Mouse (Mus musculus) heart, embryonic 13.5 days (tissue): ENCODE measurements around the gene Trmt10a. TPM values are rescaled to one million over a fixed set of nuclear protein-coding genes. Genes with fewer than 3 reads are reported as not detected.

Source experiments
- ATAC-seq: fragments of 200-750 bp; cut with Nextera tagmentation; 2 replicates; pipeline ENCODE4 v1.8.0; 2017; ENCODE audit warnings: moderate TSS enrichment; ENCODE audit not compliant: insufficient number of reproducible peaks, low FRiP score, low TSS enrichment; ENCODE audit errors: extremely low read depth
- H3K27ac ChIP-seq: fragments of 300-500 bp; sonication (generic); replicated peaks from 2 replicates; pipeline ENCODE4 v1.5.1; 2015; ENCODE audit warnings: moderate library complexity, mild to moderate bottlenecking, inconsistent platforms
- H3K27me3 ChIP-seq: fragments of 300-500 bp; sonication (generic); replicated peaks from 2 replicates; pipeline ENCODE4 v1.6.1; 2015; ENCODE audit warnings: mild to moderate bottlenecking, inconsistent platforms
- H3K36me3 ChIP-seq: fragments of 300-500 bp; sonication (generic); 2 replicates; pipeline ENCODE4 v1.6.1; 2015; ENCODE audit warnings: mild to moderate bottlenecking, inconsistent platforms
- H3K4me1 ChIP-seq: fragments of 300-500 bp; sonication (generic); 2 replicates; pipeline ENCODE4 v1.6.1; 2015; ENCODE audit warnings: inconsistent platforms
- H3K4me2 ChIP-seq: fragments of 300-500 bp; sonication (generic); 2 replicates; pipeline ENCODE4 v1.6.1; 2015; ENCODE audit warnings: inconsistent platforms, mild to moderate bottlenecking, moderate library complexity
- H3K4me3 ChIP-seq: fragments of 300-500 bp; sonication (generic); 2 replicates; pipeline ENCODE4 v1.5.1; 2015; ENCODE audit warnings: moderate library complexity, mild to moderate bottlenecking, inconsistent platforms
- H3K9ac ChIP-seq: fragments of 300-500 bp; sonication (generic); 2 replicates; pipeline ENCODE4 v1.6.1; 2015; ENCODE audit warnings: inconsistent platforms, mild to moderate bottlenecking, moderate library complexity
- H3K9me3 ChIP-seq: fragments of 300-500 bp; sonication (generic); 2 replicates; pipeline ENCODE4 v1.6.1; 2016; ENCODE audit warnings: inconsistent platforms
- WGBS: fragments of 180-500 bp; shearing (Covaris S2); methylation state at CpG from one replicate; pipeline ENCODE4 v1.1.7; 2015; ENCODE audit warnings: mixed read lengths; 5-methylcytosine and 5-hydroxymethylcytosine counted together
- polyA plus RNA-seq: library from polyadenylated mRNA; unstranded; fragments of >200 nt; fragmentation: Nextera tagmentation; extraction: Ambion mirVana; gene quantifications from 2 replicates; pipeline ENCODE4 v1.2.1, GENCODE M21; 2015

Gene Trmt10a
- polyA plus RNA-seq, 1 experiment from 2014 or later: 8.5 TPM

GRCm38 (mm10) chr3:138173291-138173690 lies 30.0 kb downstream of the Trmt10a start:
- WGBS: 70% methylated on average over 10 of the region's 10 CpGs
- no peaks in the 10 kb centered on the region for H3K4me1 ChIP-seq
- no peaks in the 10 kb centered on the region for H3K36me3 ChIP-seq
- no peak for ATAC-seq
- H3K9me3 ChIP-seq: peaks cover 3% of the 10 kb centered on the region; the same call in 1 of the 2 replicates
- no peak overlapping the region for H3K4me2 ChIP-seq
- H3K9ac ChIP-seq: no peak overlapping the region
- no peak overlapping the region for H3K4me3 ChIP-seq
- no peak overlapping the region for H3K27ac ChIP-seq
- H3K27me3 ChIP-seq: no peaks in the 10 kb centered on the region

- Histone ChIP-seq H3K4me1 (no peaks in the 10 kb centered on the region), H3K4me2 (no peak overlapping the region), H3K9me3 (peaks cover 3% of the 10 kb centered on the region; the same call in 1 of the 2 replicates), H3K27me3 (no peaks in the 10 kb centered on the region), H3K4me3 (no peak overlapping the region), H3K27ac (no peak overlapping the region), H3K9ac (no peak overlapping the region), H3K36me3 (no peaks in the 10 kb centered on the region)
- 68% methylated on average over 6 of the region's 6 CpGs for WGBS
- ATAC-seq: no peak
Observed at GRCm38 (mm10) chr3:138175551-138175950, 32.3 kb downstream of the Trmt10a start.

GRCm38 (mm10) chr3:138182019-138182418 lies 38.8 kb downstream of the Trmt10a start:
- Histone ChIP-seq H3K27me3 (no peaks in the 10 kb centered on the region), H3K36me3 (no peaks in the 10 kb centered on the region), H3K9me3 (no peaks in the 10 kb centered on the region), H3K4me2 (no peak overlapping the region), H3K4me3 (no peak overlapping the region), H3K4me1 (no peaks in the 10 kb centered on the region), H3K9ac (no peak overlapping the region), H3K27ac (no peak overlapping the region)
- no peak for ATAC-seq
- WGBS: 66% methylated on average over 2 of the region's 2 CpGs

GRCm38 (mm10) chr3:138183371-138183770 lies 40.1 kb downstream of the Trmt10a start:
- Histone ChIP-seq H3K4me1 (no peaks in the 10 kb centered on the region), H3K9me3 (no peaks in the 10 kb centered on the region), H3K9ac (no peak overlapping the region), H3K27ac (no peak overlapping the region), H3K36me3 (no peaks in the 10 kb centered on the region), H3K27me3 (no peaks in the 10 kb centered on the region), H3K4me3 (no peak overlapping the region), H3K4me2 (no peak overlapping the region)
- ATAC-seq: no peak
- 80% methylated on average over 7 of the region's 7 CpGs for WGBS

GRCm38 (mm10) chr3:138185290-138185689 lies 42.0 kb downstream of the Trmt10a start:
- WGBS: 48% methylated on average over 4 of the region's 4 CpGs
- H3K27ac ChIP-seq: no peak overlapping the region
- ATAC-seq: no peak

GRCm38 (mm10) chr3:138185995-138186930 lies 43.0 kb downstream of the Trmt10a start:
- Histone ChIP-seq H3K4me1 (no peaks in the 10 kb centered on the region), H3K4me3 (no peak overlapping the region), H3K27me3 (no peaks in the 10 kb centered on the region), H3K4me2 (no peak overlapping the region), H3K9ac (no peak overlapping the region), H3K9me3 (no peaks in the 10 kb centered on the region), H3K27ac (no peak overlapping the region), H3K36me3 (no peaks in the 10 kb centered on the region)
- WGBS: 88% methylated on average over 26 of the region's 26 CpGs
- ATAC-seq: no peak

More at GRCm38 (mm10) chr3:138185290-138185689, 42.0 kb downstream of the Trmt10a start:
- no peaks in the 10 kb centered on the region for H3K36me3 ChIP-seq
- H3K4me3 ChIP-seq: no peak overlapping the region
- H3K27me3 ChIP-seq: no peaks in the 10 kb centered on the region
- no peak overlapping the region for H3K9ac ChIP-seq
- no peak overlapping the region for H3K4me2 ChIP-seq
- H3K9me3 ChIP-seq: no peaks in the 10 kb centered on the region
- no peaks in the 10 kb centered on the region for H3K4me1 ChIP-seq

- Histone ChIP-seq H3K4me2 (no peak overlapping the region), H3K36me3 (no peaks in the 10 kb centered on the region), H3K4me3 (no peak overlapping the region), H3K27ac (no peak overlapping the region), H3K4me1 (no peaks in the 10 kb centered on the region), H3K9me3 (no peaks in the 10 kb centered on the region), H3K9ac (no peak overlapping the region), H3K27me3 (peaks cover 1% of the 10 kb centered on the region)
- WGBS: 72% methylated on average over 7 of the region's 7 CpGs
- ATAC-seq: no peak
Observed at GRCm38 (mm10) chr3:138192260-138192659, 49.0 kb downstream of the Trmt10a start.

GRCm38 (mm10) chr3:138193683-138194302 lies 50.5 kb downstream of the Trmt10a start, which contains the start of gene 4930579F01Rik:
Gene 4930579F01Rik (minus strand): TSS chr3:138193825.
- no peaks in the 10 kb centered on the region for H3K4me1 ChIP-seq
- H3K4me3 ChIP-seq: no peak within 1 kb of the TSS
- no peak within 1 kb of the TSS for H3K4me2 ChIP-seq
- H3K27ac ChIP-seq: no peak within 1 kb of the TSS
- no peaks in the 10 kb centered on the region for H3K36me3 ChIP-seq
- no peak within 1 kb of the TSS for H3K9ac ChIP-seq
- whole genome bisulfite sequencing: 75% methylated on average over 15 of the region's 15 CpGs
- no peak for ATAC-seq
- H3K27me3 ChIP-seq: peaks cover 5% of the 10 kb centered on the region
- H3K9me3 ChIP-seq: no peaks in the 10 kb centered on the region

GRCm38 (mm10) chr3:138197093-138197492 lies 53.8 kb downstream of the Trmt10a start:
- H3K9me3 ChIP-seq: no peaks in the 10 kb centered on the region
- 83% methylated on average over 14 of the region's 14 CpGs for WGBS
- peaks cover 5% of the 10 kb centered on the region for H3K27me3 ChIP-seq
- H3K27ac ChIP-seq: no peak overlapping the region
- H3K36me3 ChIP-seq: no peaks in the 10 kb centered on the region
- no peaks in the 10 kb centered on the region for H3K4me1 ChIP-seq
- ATAC-seq: no peak
- no peak overlapping the region for H3K4me2 ChIP-seq
- H3K9ac ChIP-seq: no peak overlapping the region
- H3K4me3 ChIP-seq: no peak overlapping the region

GRCm38 (mm10) chr3:138197556-138197955 lies 54.3 kb downstream of the Trmt10a start:
- 61% methylated on average over 9 of the region's 9 CpGs for WGBS
- Histone ChIP-seq H3K36me3 (no peaks in the 10 kb centered on the region), H3K9me3 (no peaks in the 10 kb centered on the region), H3K9ac (no peak overlapping the region), H3K27ac (no peak overlapping the region), H3K27me3 (peaks cover 5% of the 10 kb centered on the region), H3K4me1 (no peaks in the 10 kb centered on the region), H3K4me3 (no peak overlapping the region), H3K4me2 (peak overlapping the region; percentile 67)
- ATAC-seq: no peak

GRCm38 (mm10) chr3:138197973-138198721 lies 54.9 kb downstream of the Trmt10a start:
- peak overlapping the region; percentile 72 for H3K9ac ChIP-seq
- H3K4me3 ChIP-seq: peak overlapping the region; percentile 40
- 27% methylated on average over 20 of the region's 20 CpGs for WGBS
- no peak overlapping the region for H3K27ac ChIP-seq
- no peaks in the 10 kb centered on the region for H3K36me3 ChIP-seq
- ATAC-seq: no peak
- H3K4me2 ChIP-seq: peak overlapping the region; percentile 67
- H3K27me3 ChIP-seq: peaks cover 5% of the 10 kb centered on the region
- no peaks in the 10 kb centered on the region for H3K9me3 ChIP-seq
- H3K4me1 ChIP-seq: no peaks in the 10 kb centered on the region
